Mouse (Mus musculus) embryonic facial prominence, embryonic 14.5 days (tissue): ENCODE measurements around the gene Gm49339. TPM values are rescaled to one million over a fixed set of nuclear protein-coding genes. Genes with fewer than 3 reads are reported as not detected.
"Not testable (repeated sequence)": the region's sequence is repeated elsewhere in the genome, so short reads cannot be mapped to it uniquely, and the experiment has no call there.

Experiments
- ATAC-seq: fragments of 200-750 bp; cut with Nextera tagmentation; 2 replicates; pipeline ENCODE4 v1.8.0; 2017; ENCODE audit warnings: low read depth, moderate number of reproducible peaks, moderate TSS enrichment
- DNase-seq: peaks from one replicate; pipeline ENCODE4 v3.0.0-alpha.2; 2015; ENCODE audit warnings: low spot score
- H3K27ac ChIP-seq: fragments of 300-500 bp; sonication (generic); replicated peaks from 2 replicates; pipeline ENCODE4 v1.5.1; 2014; ENCODE audit warnings: low read depth, mild to moderate bottlenecking, low read length, moderate library complexity
- H3K27me3 ChIP-seq: fragments of 300-500 bp; sonication (generic); replicated peaks from 2 replicates; pipeline ENCODE4 v1.6.1; 2014; ENCODE audit warnings: low read length; ENCODE audit not compliant: control insufficient read depth, insufficient read depth
- H3K36me3 ChIP-seq: fragments of 300-500 bp; sonication (generic); 2 replicates; pipeline ENCODE4 v1.6.1; 2014; ENCODE audit warnings: low read length, mixed read lengths; ENCODE audit not compliant: control insufficient read depth, insufficient read depth
- H3K4me1 ChIP-seq: fragments of 300-500 bp; sonication (generic); 2 replicates; pipeline ENCODE4 v1.6.1; 2014; ENCODE audit warnings: antibody characterized with exemption, low read length; ENCODE audit not compliant: control insufficient read depth, insufficient read depth
- H3K4me2 ChIP-seq: fragments of 300-500 bp; sonication (generic); 2 replicates; pipeline ENCODE4 v1.6.1; 2014; ENCODE audit warnings: low read depth, mild to moderate bottlenecking, low read length, moderate library complexity, mixed read lengths
- H3K4me3 ChIP-seq: fragments of 300-500 bp; sonication (generic); 2 replicates; pipeline ENCODE4 v1.5.1; 2014; ENCODE audit warnings: low read depth, mild to moderate bottlenecking, low read length
- H3K9ac ChIP-seq: fragments of 300-500 bp; sonication (generic); 2 replicates; pipeline ENCODE4 v1.6.1; 2014; ENCODE audit warnings: low read depth, mild to moderate bottlenecking, low read length, moderate library complexity, mixed read lengths
- H3K9me3 ChIP-seq: fragments of 300-500 bp; sonication (generic); 2 replicates; pipeline ENCODE4 v1.6.1; 2016; ENCODE audit warnings: low read length; ENCODE audit not compliant: control insufficient read depth
- WGBS: fragments of 180-500 bp; shearing (Covaris S2); extraction: QIAGEN DNeasy Blood & Tissue Kit; methylation state at CpG from one replicate; pipeline ENCODE4 v1.1.7; 2014; 5-methylcytosine and 5-hydroxymethylcytosine counted together
- polyA plus RNA-seq: library from polyadenylated mRNA; unstranded; fragments of >200 nt; fragmentation: Nextera tagmentation; extraction: Ambion mirVana; gene quantifications from 2 replicates; pipeline ENCODE4 v1.2.1, GENCODE M21; 2014

The Gm49339 gene
- polyA plus RNA-seq, 1 experiment from 2014 or later = 1.9 TPM

DNA sequence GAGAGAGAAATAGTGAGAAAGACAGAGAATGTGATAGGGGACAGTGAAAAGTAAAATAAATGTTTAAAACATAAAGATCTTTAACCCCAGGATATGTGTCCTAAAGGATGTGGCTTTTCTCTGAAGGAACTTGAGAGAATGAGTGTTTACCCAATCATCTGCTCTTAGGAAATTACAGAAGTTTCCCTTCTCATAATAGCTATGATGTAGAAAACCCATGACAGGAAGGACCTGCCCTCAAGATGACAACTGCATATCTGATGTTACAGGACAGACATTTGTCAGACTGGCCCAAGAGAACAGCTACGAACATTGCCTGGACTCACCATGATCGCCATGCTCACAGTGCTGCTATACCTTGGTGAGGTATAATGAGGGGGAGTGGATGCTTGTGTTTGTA is 10.3 kb downstream of the Gm49339 start, which contains the start of gene Lilrb4a:
TSS of gene Lilrb4a (plus strand) at position 266 of the 400 bp plus-strand sequence.
- H3K9ac ChIP-seq, DNase-seq, H3K4me1 ChIP-seq, H3K27ac ChIP-seq, H3K27me3 ChIP-seq, H3K9me3 ChIP-seq, H3K4me3 ChIP-seq, ATAC-seq, H3K4me2 ChIP-seq, H3K36me3 ChIP-seq: not testable (repeated sequence)
- no CpG with 5 or more reads among the region's 2 CpGs for WGBS

DNA sequence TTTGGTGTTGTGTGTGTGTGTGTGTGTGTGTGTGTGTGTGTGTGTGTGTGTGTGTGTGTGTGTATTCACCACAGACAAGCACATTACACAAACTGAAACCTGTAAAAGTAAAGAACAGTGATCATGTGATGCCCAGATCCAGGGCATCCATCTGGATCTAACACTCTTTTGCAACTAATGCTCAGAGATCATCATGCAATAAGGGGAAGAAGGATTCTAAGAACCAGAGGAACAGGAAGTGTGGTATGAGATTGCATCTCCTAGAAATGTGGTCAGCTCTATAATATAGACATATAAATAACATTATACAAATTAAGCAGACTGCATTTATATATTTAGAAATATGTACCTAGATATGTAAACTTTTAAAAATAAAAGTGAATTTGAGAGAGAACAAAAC is 39.6 kb downstream of the Gm49339 start:
- ATAC-seq (no peak), DNase-seq (no peak)
- no peaks in the 10 kb centered on the region for H3K36me3 ChIP-seq
- H3K4me2 ChIP-seq = no peak overlapping the region
- no peak overlapping the region for H3K4me3 ChIP-seq
- no peaks in the 10 kb centered on the region for H3K27me3 ChIP-seq
- H3K9ac ChIP-seq = no peak overlapping the region
- no peaks in the 10 kb centered on the region for H3K4me1 ChIP-seq
- no peaks in the 10 kb centered on the region for H3K9me3 ChIP-seq
- no peak overlapping the region for H3K27ac ChIP-seq

DNA sequence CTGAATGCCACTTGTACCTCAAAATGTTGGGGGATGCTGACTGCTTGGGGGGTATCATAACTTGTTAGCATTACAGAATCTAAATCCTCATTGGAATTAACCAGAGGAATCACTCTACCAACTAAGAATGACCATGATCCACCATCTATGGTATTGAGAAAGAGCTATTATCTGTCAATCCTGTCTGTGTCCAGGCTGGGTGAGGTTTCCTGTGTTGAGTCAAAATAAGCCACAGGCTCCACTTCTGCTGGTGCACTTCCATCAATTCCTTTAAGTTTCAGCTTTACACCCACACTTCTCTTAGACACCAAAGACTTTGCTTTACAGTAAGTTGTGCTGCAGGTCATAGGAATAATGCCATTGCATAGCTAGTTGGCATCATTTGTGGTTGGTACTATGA is 41.0 kb downstream of the Gm49339 start:
- no peaks in the 10 kb centered on the region for H3K36me3 ChIP-seq
- H3K4me3 ChIP-seq = no peak overlapping the region
- no peak overlapping the region for H3K27ac ChIP-seq
- DNase-seq (no peak), ATAC-seq (no peak)
- no peaks in the 10 kb centered on the region for H3K9me3 ChIP-seq
- H3K4me2 ChIP-seq = no peak overlapping the region
- no peaks in the 10 kb centered on the region for H3K27me3 ChIP-seq
- H3K4me1 ChIP-seq = no peaks in the 10 kb centered on the region
- no peak overlapping the region for H3K9ac ChIP-seq

DNA sequence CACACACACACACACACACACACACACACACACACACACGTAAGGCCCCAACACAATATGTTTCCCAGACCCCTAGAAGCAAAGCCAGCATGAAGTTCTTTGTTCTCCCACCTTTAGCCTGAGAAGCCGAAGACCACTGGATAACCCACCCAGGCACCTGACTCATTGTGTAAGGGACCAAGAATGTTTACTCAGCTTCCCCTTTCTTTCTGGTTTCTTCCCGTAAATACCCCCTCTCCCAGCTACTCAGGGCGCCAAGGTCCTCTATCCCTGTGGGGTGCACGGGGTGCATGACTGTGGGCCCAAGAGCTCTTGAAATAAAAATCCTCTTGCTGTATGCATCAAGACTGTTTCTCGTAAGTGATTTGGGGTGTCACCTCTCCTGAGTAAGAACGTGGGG is 45.7 kb downstream of the Gm49339 start:
- H3K9ac ChIP-seq = no peak overlapping the region
- H3K4me2 ChIP-seq = no peak overlapping the region
- no peaks in the 10 kb centered on the region for H3K4me1 ChIP-seq
- H3K27ac ChIP-seq = no peak overlapping the region
- no peaks in the 10 kb centered on the region for H3K36me3 ChIP-seq
- DNase-seq = no peak
- no peak overlapping the region for H3K4me3 ChIP-seq
- WGBS = 77% methylated on average over 7 of the region's 7 CpGs
- no peaks in the 10 kb centered on the region for H3K9me3 ChIP-seq
- H3K27me3 ChIP-seq = no peaks in the 10 kb centered on the region
- ATAC-seq = no peak

DNA sequence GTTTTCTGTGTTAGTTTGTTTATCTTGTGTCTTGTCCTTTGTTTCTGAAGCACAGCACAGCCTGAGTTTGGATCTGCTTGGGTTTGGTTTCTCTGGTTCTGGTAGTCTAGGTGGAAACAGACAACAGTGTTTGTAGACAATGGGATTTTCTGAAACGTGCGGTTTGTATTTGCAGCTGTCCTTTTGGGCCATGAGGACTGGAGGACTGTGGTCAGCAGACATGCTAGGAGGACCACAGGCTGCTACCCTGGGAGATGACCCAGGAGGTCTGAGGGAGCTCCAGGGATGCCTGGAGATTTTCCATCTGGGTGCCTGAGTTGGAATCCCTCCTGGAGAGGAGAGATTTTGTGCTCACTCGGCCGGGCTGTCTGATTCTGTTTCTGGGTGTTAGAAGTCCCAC is 46.2 kb downstream of the Gm49339 start:
- Histone ChIP-seq H3K9ac (no peak overlapping the region), H3K27me3 (no peaks in the 10 kb centered on the region), H3K9me3 (no peaks in the 10 kb centered on the region), H3K27ac (no peak overlapping the region), H3K4me1 (no peaks in the 10 kb centered on the region), H3K36me3 (no peaks in the 10 kb centered on the region), H3K4me3 (no peak overlapping the region), H3K4me2 (no peak overlapping the region)
- DNase-seq = no peak
- ATAC-seq = no peak
- WGBS = 72% methylated on average over 4 of the region's 4 CpGs

DNA sequence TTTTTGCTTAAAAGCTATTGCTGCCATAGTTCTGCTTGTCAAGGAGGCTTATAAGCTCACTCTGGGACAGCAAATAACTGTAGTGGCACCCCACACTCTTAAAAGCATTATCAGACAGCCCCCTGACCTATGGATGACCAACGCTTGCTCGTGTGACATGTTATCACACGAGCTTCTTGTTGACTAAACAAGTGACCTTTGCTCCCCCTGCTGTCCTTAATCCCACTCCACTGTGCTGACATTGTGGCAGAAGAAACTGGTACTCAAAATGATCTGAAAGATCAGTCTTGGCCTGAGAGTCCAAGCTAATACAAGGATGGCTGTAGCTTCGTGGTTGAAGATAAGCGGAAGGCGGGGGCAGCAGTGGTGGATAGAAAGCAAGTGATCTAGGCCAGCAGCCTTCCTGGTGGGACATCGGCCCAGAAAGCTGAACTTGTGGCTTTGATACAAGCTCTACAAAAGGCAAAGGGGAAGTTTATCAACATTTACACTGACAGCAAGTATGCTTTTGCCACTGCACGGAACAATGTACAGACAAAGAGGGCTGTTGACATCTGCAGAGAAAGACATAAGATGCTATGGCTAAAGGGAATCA is 48.5 kb downstream of the Gm49339 start:
- Histone ChIP-seq H3K9ac (no peak overlapping the region), H3K9me3 (no peaks in the 10 kb centered on the region), H3K36me3 (no peaks in the 10 kb centered on the region), H3K4me1 (no peaks in the 10 kb centered on the region), H3K27me3 (no peaks in the 10 kb centered on the region), H3K4me2 (no peak overlapping the region), H3K4me3 (no peak overlapping the region), H3K27ac (no peak overlapping the region)
- DNase-seq (no peak), ATAC-seq (no peak)
- 63% methylated on average over 8 of the region's 8 CpGs for WGBS

DNA sequence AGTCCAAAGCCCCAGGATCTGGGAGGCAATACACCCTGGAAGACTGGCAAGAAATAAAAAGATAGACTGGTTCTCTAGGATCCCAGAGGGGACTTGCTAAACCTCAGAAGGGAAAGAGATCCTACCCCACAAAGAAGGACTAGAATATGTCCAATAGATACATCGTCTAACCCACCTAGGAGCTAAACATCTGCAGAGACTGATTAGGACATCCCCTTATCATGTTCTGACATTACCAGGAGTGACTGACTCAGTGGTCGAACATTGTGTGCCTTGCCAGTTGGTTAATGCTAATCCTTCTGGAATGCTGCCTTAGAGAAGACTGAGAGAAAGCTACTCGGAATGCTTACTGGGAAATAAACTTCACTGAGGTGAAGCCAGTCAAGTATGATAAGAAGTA is 49.1 kb downstream of the Gm49339 start:
- Histone ChIP-seq H3K4me2 (no peak overlapping the region), H3K27ac (no peak overlapping the region), H3K9ac (no peak overlapping the region), H3K4me3 (no peak overlapping the region), H3K27me3 (no peaks in the 10 kb centered on the region), H3K4me1 (no peaks in the 10 kb centered on the region), H3K36me3 (no peaks in the 10 kb centered on the region), H3K9me3 (no peaks in the 10 kb centered on the region)
- WGBS = 72% methylated on average over 3 of the region's 3 CpGs
- DNase-seq = no peak
- ATAC-seq = no peak

DNA sequence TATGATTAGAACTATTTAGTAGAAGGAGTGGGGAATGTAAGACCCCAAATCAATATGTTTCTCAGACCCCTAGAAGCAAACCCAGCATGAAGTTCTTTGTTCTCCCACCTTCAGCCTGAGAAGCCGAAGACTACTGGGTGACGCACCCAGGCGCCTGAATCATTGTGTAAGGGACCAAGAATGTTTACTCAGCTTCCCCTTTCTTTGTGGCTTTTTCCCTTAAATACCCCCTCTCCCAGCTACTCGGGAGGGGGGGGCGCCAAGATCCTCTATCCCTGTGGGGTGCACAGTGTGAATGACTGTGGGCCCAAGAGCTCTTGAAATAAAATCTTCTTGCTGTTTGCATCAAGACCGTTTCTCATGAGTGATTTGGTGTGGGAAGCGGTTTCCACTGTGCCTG is 50.4 kb downstream of the Gm49339 start:
- 77% methylated on average over 7 of the region's 7 CpGs for WGBS
- no peak overlapping the region for H3K4me3 ChIP-seq
- no peak overlapping the region for H3K4me2 ChIP-seq

More for the DNA sequence above, 50.4 kb downstream of the Gm49339 start:
- H3K9me3 ChIP-seq = no peaks in the 10 kb centered on the region
- no peak overlapping the region for H3K9ac ChIP-seq
- H3K36me3 ChIP-seq = no peaks in the 10 kb centered on the region
- DNase-seq (no peak), ATAC-seq (no peak)
- no peaks in the 10 kb centered on the region for H3K4me1 ChIP-seq
- H3K27me3 ChIP-seq = no peaks in the 10 kb centered on the region
- H3K27ac ChIP-seq = no peak overlapping the region
